Mouse (Mus musculus) heart, adult 2 months (tissue): Measurements from ENCODE around the gene Rad23b. TPM values are rescaled to one million over a fixed set of nuclear protein-coding genes. Genes with fewer than 3 reads are reported as not detected.
"Not testable (repeated sequence)": the region's sequence is repeated elsewhere in the genome, so short reads cannot be mapped to it uniquely, and the experiment has no call there.

Experiments used
- DNase-seq, 2 experiments: peaks; one replicate each; pipeline ENCODE4 v3.0.0; 2021
- H3K27ac ChIP-seq: fragments of 200-600 bp; 2 replicates; pipeline ENCODE4 v1.8.1; 2022
- H3K27me3 ChIP-seq: fragments of 200-500 bp; 2 replicates; pipeline ENCODE4 v1.6.1; 2012; ENCODE audit warnings: mild to moderate bottlenecking, low read length, inconsistent platforms, mixed read lengths; ENCODE audit not compliant: control insufficient read depth, insufficient read depth
- H3K36me3 ChIP-seq: fragments of 200-500 bp; 2 replicates; pipeline ENCODE4 v1.6.1; 2012; ENCODE audit warnings: low read length, inconsistent platforms; ENCODE audit not compliant: control insufficient read depth, insufficient read depth
- H3K4me1 ChIP-seq: fragments of 200-500 bp; 2 replicates; pipeline ENCODE4 v1.6.1; 2011; ENCODE audit warnings: low read length; ENCODE audit not compliant: control insufficient read depth, insufficient read depth
- H3K4me3 ChIP-seq: fragments of 200-600 bp; 2 replicates; pipeline ENCODE4 v1.8.1; 2022
- H3K79me2 ChIP-seq: fragments of 200-500 bp; replicated peaks from 2 replicates; pipeline ENCODE4 v1.6.1; 2012; ENCODE audit warnings: mild to moderate bottlenecking, inconsistent platforms, low read length, moderate library complexity, mixed read lengths; ENCODE audit not compliant: control insufficient read depth, insufficient read depth
- H3K9ac ChIP-seq: fragments of 200-500 bp; 2 replicates; pipeline ENCODE4 v1.6.1; 2012; ENCODE audit warnings: low read depth, mild to moderate bottlenecking, control low read depth, inconsistent platforms, low read length, mixed read lengths
- CTCF ChIP-seq: fragments of 200-600 bp; IDR thresholded peaks from 2 replicates; pipeline ENCODE4 v1.8.1; 2022; ENCODE audit warnings: antibody characterized with exemption, mild to moderate bottlenecking, moderate library complexity
- EP300 ChIP-seq: fragments of 200-500 bp; IDR thresholded peaks from 2 replicates; pipeline ENCODE4 v1.6.1; 2011; ENCODE audit warnings: low read depth, low read length, control low read depth; ENCODE audit not compliant: insufficient read depth
- POLR2A ChIP-seq: fragments of 200-500 bp; IDR thresholded peaks from 2 replicates; pipeline ENCODE4 v1.6.1; 2011; ENCODE audit warnings: mild to moderate bottlenecking, low read depth, low read length, control low read depth; ENCODE audit not compliant: insufficient read depth
- WGBS: fragments of 180-500 bp; shearing (Covaris S2); methylation state at CpG from one replicate; pipeline ENCODE4 v1.1.7; 2018; 5-methylcytosine and 5-hydroxymethylcytosine counted together
- intact Hi-C: fragments of 180-260 bp; cut with DNase I; formaldehyde crosslinking; loops from one replicate; pipeline ENCODE4 v1.15.1; 2025
- polyA plus RNA-seq: library from polyadenylated mRNA; depleted of rRNA; stranded (reverse); fragments of >200 nt; gene quantifications from 2 replicates; pipeline ENCODE4 v1.2.3, GENCODE M21; 2012; rRNA removed
- total RNA-seq, 2 experiments: library from RNA; stranded (reverse); gene quantifications; 2 replicates each; pipeline ENCODE4 v1.2.3; 2021

Gene Rad23b
- total and polyA plus RNA-seq, 3 experiments, result 113 to 124 (median 121) TPM

DNA sequence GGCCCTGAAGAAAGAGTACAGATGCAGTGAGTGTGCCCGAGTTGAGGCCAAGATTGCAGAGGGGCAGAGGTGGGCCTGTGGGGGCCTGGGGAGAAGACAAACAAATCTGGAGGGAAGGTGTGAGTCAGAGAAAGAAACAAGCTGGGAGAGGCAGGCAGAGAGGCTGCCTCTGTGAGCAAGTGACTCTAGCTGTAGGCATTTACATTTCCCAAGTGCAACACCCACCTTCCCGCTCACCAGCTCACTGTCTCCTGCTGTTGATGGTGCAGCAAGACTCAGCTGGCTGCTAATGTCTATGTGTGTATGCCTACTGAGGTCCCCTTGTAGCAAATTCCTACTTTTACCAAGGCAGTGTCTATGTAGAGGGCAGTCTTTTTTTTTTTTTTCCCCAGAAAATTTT is 58.2 kb downstream of the Rad23b start:
- no peak for DNase-seq
- Histone ChIP-seq H3K79me2 (no peaks in the 10 kb centered on the region), H3K4me3 (no peak overlapping the region), H3K9ac (no peak overlapping the region), H3K27ac (no peak overlapping the region), H3K36me3 (no peaks in the 10 kb centered on the region), H3K4me1 (no peaks in the 10 kb centered on the region), H3K27me3 (no peaks in the 10 kb centered on the region)
- WGBS, result 64% methylated on average over 2 of the region's 2 CpGs
- intact Hi-C loops, result no loop called here
- no peak for TF ChIP-seq EP300
- TF ChIP-seq CTCF, result no peak
- TF ChIP-seq POLR2A, result no peak

GRCm38 (mm10) chr4:55409025-55409424 is 59.2 kb downstream of the Rad23b start:
- WGBS, result 93% methylated on average over 16 of the region's 16 CpGs
- Histone ChIP-seq H3K27me3 (no peaks in the 10 kb centered on the region), H3K36me3 (no peaks in the 10 kb centered on the region), H3K27ac (no peak overlapping the region), H3K9ac (no peak overlapping the region), H3K4me3 (no peak overlapping the region), H3K79me2 (no peaks in the 10 kb centered on the region), H3K4me1 (no peaks in the 10 kb centered on the region)
- DNase-seq, result no peak
- TF ChIP-seq CTCF, result no peak
- no peak for TF ChIP-seq EP300
- TF ChIP-seq POLR2A, result no peak
- intact Hi-C loops, result no loop called here

DNA sequence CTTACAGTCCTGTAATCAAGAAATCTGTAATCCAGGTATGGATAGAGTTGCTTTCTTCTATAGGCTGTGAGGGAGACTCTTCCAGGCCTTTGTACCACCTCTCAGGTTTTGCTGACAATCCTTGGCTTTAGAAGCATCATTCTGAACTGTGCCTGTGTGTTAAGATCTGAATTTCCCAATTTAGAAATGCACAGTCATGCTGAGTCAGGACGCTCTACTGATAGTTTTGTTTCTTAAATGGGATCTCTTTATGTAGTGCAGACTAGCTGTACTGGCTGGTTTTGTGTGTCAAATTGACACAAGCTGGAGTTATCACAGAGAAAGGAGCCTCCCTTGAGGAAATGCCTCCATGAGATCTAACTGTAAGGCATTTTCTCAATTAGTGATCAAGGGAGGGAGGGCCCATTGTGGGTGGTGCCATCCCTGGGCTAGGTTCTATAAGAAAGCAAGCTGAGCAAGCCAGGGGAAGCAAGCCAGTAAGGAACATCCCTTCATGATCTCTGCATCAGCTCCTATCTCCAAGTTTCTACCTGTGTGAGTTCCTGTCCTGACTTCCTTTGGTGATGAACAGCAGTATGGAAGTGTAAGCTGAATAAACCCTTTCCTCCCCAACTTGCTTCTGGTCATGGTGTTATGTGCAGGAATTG is 59.9 kb downstream of the Rad23b start:
- H3K79me2 ChIP-seq, H3K27me3 ChIP-seq, H3K4me3 ChIP-seq, H3K9ac ChIP-seq, H3K27ac ChIP-seq, intact Hi-C loops, H3K36me3 ChIP-seq, DNase-seq, H3K4me1 ChIP-seq: not testable (repeated sequence)
- WGBS, result 92% methylated on average over 1 of the region's 1 CpGs

- no peak for TF ChIP-seq CTCF
- Histone ChIP-seq H3K36me3 (no peaks in the 10 kb centered on the region), H3K9ac (no peak overlapping the region), H3K27ac (no peak overlapping the region), H3K4me3 (no peak overlapping the region), H3K27me3 (no peaks in the 10 kb centered on the region), H3K4me1 (no peaks in the 10 kb centered on the region), H3K79me2 (no peaks in the 10 kb centered on the region)
- intact Hi-C loops, result no loop called here
- WGBS, result 62% methylated on average over 3 of the region's 3 CpGs
- DNase-seq, result no peak
These were observed 66.0 kb downstream of the Rad23b start for GRCm38 (mm10) chr4:55415864-55416263.

GRCm38 (mm10) chr4:55426250-55426649 is 76.4 kb downstream of the Rad23b start:
- intact Hi-C loops, result no loop called here
- no peaks in the 10 kb centered on the region for H3K36me3 ChIP-seq
- H3K9ac ChIP-seq, result no peak overlapping the region
- 58% methylated on average over 4 of the region's 4 CpGs for WGBS
- no peak overlapping the region for H3K4me3 ChIP-seq
- H3K79me2 ChIP-seq, result no peaks in the 10 kb centered on the region
- no peak for DNase-seq
- no peak overlapping the region for H3K27ac ChIP-seq
- TF ChIP-seq POLR2A, result no peak
- no peak for TF ChIP-seq EP300
- TF ChIP-seq CTCF, result no peak
- no peaks in the 10 kb centered on the region for H3K4me1 ChIP-seq
- H3K27me3 ChIP-seq, result no peaks in the 10 kb centered on the region

Other genes with a start within 250 kb of the Rad23b start
- gene Klf4, start 182.4 kb downstream of the Rad23b start, total RNA-seq, result 10 to 100 TPM; 35.6 to 43.4 TPM
- gene Klf4, start 182.4 kb downstream of the Rad23b start, polyA plus RNA-seq, result 17.5 and 27.2 TPM in 2 replicates